Mouse (Mus musculus) frontal cortex, adult (tissue): ENCODE results near the gene Tmed2.
"Not testable (repeated sequence)": the region's sequence is repeated elsewhere in the genome, so short reads cannot be mapped to it uniquely, and the experiment has no call there.

Experiments
- ATAC-seq: cut with Nextera tagmentation; 2 replicates; pipeline ENCODE4 v1.9.2; 2017; ENCODE audit warnings: mild to moderate bottlenecking, moderate library complexity, mixed read lengths; ENCODE audit not compliant: low TSS enrichment

Tmed2 gene

GRCm38 (mm10) chr5:124540383-124540786 lies at the start of gene Tmed2:
Gene Tmed2 (plus strand): TSS chr5:124540695.
- peak; percentile 88 for ATAC-seq

GRCm38 (mm10) chr5:124491732-124492131 lies 48.8 kb upstream of the Tmed2 start:
- no peak for ATAC-seq

GRCm38 (mm10) chr5:124492618-124493017 lies 47.9 kb upstream of the Tmed2 start:
- ATAC-seq: no peak

DNA sequence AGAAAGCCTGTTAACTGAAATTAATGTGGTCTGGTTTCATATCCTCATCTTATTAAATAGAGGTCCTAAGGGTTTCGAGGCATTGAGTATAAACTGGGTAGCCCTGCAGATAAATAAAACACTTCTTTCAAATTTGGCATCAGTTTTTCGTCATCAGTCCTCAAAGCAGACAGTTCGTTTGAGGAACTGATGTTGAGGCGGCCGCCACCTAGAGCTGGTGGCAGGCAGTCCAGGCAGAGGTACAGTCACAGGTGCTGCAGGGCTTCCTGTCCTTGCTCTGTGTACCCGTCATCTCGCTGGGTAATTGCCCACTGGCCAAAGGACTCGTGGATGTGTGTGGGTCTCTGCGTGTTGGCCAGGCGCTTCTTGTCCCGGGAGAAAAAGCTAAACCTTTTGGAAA lies 47.0 kb upstream of the Tmed2 start:
- no peak for ATAC-seq

- ATAC-seq: no peak
These were observed 44.9 kb upstream of the Tmed2 start for GRCm38 (mm10) chr5:124495547-124495946.

GRCm38 (mm10) chr5:124496614-124497514 lies 43.6 kb upstream of the Tmed2 start:
- ATAC-seq: no peak

DNA sequence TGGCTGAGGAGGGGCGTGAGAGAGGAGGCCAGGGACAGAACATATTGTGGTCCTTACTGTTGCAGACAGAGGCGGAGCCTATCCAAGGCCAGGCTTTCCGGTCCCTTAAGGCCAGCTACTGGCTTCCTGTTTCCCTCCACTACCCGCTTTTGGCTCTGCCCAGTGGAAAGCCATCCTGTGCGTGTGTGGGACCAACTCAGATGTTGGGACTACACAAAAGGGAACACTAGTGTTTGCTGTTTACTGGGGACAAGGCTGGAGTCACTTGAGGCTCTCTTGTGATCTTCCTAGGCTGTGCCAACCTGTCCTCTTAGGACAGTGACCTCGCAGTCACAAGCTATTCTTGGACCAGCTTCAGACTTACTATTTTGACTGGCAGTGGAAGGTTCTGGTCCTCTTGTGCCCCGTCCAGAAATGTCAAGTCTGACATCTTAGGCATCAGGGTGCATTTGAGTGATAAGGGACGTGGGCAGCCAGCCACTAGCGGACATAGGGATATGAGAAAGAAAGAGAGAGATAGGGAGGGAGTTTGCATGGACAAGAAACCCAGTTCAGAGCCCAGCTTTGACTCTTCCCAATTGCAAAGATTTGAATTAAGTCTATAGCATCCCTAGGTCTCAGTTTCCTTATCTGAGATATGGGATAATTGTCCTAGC lies 42.1 kb upstream of the Tmed2 start:
- no peak for ATAC-seq

DNA sequence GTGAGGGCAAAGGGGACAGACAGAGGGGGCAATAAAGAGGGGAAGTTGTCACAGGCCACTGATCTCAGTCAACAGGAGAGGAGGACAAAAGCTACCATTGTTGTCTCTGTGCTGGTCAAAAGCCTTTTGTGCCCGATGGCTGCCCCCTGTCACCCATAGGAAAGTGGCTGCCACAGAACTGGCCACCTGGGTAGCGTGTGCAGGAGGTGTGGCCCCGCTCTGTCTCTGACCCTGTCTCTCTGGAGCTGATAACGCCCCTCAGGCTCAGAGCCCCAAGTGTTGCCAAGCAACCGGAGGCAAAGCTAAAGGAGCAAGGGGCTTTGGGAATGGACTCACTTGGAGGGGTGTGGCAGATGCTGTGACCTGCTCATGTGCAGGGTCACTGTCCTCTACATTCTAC lies 41.5 kb upstream of the Tmed2 start:
- ATAC-seq: no peak

DNA sequence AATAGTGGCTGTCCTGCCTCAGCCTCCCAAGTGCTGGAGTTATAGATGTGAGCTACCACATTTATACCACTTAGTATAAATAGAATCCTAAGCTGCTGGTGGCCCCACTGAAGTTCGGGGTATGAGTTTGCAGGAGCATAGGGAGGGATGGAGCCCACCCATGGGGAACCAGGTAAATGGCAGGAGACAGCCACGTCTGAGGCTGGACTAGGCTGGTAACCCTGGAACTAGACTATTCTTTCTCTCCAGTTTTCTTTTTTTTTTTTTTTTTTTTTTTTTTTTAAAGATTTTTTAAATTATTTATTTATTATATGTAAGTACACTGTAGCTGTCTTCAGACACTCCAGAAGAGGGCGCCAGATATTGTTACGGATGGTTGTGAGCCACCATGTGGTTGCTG lies 40.5 kb upstream of the Tmed2 start:
- ATAC-seq: not testable (repeated sequence)

DNA sequence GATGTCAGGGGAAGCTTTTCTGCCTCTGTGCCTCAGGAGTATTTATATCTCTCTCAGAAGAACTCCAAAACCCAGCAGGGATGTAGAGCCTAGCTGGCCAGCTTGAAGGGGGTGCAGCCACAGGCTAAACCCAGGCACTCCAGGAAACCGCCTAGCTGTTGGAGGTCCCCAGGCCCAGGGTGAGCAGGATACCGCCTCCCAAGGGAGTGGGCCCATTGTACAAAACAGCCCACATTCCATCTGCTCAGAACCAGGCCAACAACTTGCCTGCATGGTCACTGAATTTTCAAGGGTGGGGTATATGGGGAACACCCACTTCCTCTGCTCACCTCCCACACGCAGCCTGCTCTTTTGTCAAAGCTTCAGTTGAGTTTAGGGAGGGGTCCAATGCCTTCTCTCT lies 39.9 kb upstream of the Tmed2 start:
- ATAC-seq: peak; percentile 38; the same call in 1 of the 2 replicates

DNA sequence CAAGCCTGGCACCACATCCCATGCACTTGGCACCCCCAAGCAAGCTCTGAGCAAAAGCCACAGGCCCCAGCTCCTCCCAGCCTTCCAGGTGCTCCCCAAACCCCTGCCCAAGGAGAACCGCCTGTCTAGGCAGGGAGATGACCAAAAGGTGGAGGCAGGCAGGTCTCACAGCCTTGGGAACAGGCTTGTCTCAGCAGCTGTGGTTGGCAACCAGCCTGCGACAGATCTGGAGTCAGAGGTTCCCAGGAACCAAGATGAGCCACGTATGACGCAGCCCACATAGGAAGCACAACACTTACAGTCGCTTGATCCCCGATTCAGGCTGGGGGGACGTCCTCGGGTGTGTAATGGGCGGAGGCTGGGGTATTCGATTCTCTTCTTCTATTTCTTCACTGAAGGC lies 39.0 kb upstream of the Tmed2 start:
- no peak for ATAC-seq

GRCm38 (mm10) chr5:124503742-124504141 lies 36.8 kb upstream of the Tmed2 start:
- ATAC-seq: peak; percentile 73

DNA sequence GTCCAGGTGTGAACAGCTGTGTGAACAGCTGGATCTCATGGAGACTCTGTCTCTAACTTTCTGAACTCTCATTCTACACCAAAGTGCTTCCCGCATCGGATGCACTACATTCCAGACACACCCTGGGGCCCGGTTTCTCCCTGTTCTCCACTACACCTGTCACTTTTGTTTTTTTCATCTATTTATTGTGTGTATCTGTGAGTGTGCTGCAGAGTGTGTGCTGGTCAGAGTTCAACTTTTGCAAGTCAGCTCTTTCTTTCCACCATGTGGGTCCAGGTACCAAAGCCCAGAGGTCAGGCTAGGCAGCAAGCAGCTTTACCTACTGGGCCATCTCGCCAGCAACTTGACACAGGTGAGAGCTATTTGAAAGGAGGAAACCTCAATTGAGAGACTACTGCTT lies 35.3 kb upstream of the Tmed2 start:
- ATAC-seq: no peak

DNA sequence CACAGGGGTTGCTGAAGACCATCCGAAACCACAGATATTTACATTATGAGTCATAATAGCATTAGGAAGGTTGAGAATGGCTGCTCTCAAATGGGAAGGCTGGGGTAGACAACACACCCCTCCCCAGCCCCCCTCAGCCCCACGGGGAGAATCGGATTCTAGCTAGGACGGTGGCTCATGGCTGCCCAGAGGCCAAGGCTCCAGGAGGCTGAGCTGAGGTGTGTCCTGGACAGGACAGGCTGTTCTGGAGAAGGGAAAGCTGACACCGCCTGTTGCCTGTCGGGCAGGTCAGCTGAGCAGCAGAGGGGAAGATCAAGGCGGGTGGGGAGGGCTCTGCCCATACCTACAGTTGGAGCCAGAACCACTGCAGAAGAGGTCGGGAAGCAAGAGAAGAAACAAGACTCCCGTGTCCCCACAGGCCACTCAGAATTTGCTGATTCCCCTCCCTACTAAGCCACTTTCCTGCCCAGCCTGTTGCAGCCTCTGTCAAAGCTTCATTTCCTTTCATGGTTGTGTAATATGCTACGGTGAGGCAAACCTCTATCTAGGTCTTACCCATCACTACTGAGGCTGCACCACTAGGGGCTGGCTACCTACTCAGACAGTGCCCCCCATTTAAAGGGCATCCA lies 33.6 kb upstream of the Tmed2 start:
- ATAC-seq: no peak

DNA sequence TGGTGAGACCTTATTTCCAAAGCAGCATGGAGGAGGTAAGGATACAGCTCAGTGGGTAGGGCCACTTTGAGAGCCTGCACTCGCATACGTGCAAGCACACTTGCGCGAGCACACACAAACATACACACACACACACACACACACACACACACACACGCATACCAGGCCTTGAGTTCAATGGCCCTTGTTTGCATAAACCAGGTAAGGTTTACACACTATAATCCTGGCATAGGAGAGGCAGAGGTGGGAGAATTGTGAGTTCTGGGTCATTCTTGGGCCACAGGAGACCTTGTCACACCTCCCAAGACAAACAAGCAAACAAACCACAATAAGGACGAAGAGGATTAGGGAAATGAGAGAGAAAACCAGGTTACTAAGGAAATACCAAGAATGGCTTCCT lies 31.3 kb upstream of the Tmed2 start:
- no peak for ATAC-seq

DNA sequence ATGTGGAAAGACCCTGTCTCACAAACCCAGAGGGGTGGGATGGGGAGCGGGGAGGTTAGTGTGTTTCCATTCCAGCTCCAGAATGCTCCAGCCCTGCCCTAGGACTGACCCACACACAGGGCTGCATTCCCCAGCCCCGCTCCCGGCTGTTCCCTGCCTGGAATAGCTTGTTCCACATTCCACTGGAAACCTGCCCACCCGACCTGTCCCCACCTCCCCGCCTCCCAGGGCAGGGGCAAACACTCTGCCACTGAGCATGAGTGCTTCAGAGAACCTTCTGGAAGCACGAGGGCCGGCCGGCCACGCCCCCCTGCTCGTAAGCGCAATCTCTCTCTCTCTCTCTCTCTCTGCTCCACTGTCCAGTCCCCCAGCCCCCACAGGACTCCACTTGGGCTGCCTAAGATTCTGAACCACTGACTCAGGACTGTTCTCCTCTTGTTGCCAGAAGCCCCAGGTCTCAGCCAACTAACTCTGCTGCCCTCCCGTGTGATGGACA lies 30.7 kb upstream of the Tmed2 start:
- no peak for ATAC-seq

DNA sequence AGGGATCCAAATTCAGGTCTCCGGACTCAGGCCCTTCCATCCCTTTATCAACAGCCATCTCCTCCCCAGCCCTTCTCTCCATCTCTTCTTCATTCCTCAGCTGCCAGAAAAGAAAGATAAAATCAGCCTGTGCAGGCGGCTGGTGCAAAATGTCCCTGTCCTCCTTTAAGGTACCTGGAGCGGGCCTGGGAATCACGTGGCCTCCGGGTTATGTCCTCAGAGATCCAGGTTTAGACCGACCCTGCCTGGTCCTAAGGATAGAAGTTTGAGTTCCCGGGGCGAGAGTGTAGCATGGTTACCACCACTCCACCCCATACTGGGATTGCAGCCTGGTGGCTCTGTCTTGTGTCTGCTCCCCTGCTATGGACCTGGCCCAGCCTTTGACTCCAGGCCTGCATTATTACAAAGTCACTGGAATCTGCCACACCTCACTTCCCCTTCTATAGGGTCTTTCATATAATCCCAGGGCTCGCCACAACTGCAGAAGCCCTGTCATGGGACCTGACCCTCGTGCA lies 29.9 kb upstream of the Tmed2 start:
- ATAC-seq: no peak

DNA sequence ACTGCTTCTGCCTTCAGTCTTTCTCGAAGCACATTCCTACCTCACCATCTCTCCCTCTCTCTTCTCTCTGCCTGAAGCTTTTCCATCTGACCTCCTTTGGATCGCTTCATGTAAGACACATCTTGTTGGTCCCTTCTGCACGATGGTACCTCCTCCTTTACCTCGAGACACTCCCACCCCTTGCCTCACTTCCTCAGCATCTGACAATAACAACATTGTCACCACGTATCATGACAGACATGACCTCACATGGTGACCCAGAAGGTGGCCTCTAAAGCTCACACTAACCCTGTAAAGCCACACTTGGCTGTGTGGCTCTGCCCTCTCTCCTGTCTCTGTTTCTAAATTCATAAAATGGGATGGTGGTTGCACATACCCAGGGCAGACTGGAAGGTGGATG lies 24.7 kb upstream of the Tmed2 start:
- no peak; the same call in 1 of the 2 replicates for ATAC-seq

GRCm38 (mm10) chr5:124518648-124519047 lies 21.8 kb upstream of the Tmed2 start:
- ATAC-seq: peak; percentile 88

DNA sequence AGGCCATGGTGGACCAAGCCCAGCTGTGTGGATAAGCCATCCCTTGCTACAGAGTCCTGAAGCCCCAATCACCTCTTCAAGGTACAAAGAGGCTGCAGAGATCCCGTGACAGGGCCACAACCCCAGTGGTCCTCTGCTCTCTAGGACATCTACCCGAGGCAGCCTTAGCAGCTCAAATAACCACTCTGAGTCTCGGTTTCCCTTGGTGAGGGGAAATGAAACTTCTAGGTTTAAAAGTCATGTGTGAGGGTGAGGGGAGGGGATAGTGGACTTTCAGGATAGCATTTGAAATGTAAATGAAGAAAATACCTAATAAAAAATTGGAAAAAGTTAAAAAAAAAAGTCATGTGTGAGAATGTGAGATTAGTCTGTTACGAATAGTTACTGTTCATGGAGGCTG lies 18.9 kb upstream of the Tmed2 start:
- ATAC-seq: no peak

DNA sequence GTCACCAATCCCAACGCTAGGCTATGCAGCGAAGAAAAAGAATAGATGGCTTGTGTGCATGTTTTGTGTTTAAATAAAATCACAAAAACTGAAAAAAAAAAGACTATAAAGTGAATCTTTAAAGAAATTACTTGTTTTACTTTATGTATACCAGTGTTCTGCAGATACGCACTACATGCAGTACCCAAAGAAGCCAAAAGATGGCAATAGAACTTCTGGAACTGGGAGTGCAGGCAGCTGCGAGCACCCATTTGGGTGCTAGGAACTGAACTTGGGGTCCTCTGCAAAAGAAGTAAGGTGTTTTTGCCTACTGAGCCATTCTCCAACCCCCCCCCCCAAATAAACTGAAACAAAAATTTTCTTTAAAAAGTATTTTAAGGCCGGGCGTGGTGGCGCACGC lies 17.5 kb upstream of the Tmed2 start:
- no peak for ATAC-seq

GRCm38 (mm10) chr5:124524943-124525342 lies 15.6 kb upstream of the Tmed2 start:
- ATAC-seq: no peak
